Mouse (Mus musculus): Measurements from ENCODE around the gene Tle6. TPM values are rescaled to one million over a fixed set of nuclear protein-coding genes. Genes with fewer than 3 reads are reported as not detected.

Gene Tle6
- total RNA-seq, 1 experiment from 2014 or later: 15.3 TPM

DNA sequence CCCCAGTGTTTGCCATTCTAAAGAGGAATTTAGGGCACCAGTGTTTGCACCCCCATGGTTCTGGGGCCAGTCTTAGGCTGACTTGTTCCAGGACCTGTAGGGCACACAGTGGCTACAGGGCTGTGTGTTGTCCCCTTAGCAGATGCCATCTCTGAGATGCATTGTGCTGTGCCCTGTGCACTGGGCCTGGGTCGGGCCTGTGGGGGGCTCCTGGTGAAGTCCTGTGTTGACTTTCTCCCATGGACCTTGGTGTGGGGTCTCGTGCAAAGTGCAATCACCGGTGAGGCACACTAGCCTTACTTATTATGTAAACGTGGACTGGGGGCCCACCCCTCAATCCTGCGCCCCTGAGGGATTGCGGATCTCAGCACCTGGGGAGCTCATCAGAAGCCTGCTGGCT, 38.5 kb downstream of the Tle6 start:
- DNase-seq: no peak

- peak; percentile 73 for DNase-seq
These were observed 40.0 kb downstream of the Tle6 start for GRCm38 (mm10) chr10:81560719-81561459.

DNA sequence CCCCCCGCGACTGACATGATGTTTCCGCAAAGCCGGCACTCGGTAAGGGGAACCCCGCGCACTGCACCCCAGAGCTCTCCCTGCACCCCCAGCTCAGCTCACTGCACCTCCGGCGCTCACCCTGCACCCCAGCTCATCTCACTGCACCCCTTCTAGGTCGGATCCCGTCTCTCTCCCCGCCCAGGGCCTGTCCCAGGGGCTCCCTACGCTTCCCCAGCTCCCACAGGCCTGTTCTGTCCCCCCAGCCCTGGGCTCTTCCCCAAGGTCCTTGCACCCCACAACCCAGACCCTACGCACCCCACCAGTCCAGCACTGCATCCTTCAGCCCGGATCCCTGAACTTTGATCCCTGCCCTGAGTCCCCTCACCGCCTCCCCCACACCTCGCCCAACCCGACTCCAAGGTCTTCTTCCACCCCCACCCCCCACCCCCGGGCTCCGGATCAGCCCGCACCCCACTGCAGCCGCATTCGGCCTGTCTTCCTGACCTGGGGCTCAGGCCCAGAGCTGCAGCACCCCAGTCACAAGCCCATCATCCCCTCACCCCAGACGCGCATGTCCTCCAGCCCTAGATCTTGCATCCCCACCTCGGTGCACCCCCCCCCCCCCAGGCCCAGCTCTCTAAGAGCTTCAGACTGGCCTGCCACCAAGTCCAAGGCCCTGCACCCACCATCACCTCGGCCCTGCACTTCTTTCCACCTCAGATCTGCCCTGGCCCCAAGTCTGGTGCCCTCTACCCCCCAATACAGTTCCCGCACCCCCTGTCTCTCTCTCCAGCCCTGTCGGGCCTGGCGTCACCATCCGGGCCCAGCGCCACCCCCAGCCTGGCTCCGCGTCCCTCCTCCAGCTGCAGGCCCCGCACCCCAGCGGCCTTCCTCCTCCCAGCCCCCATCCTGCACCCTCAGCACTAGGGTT, 41.0 kb downstream of the Tle6 start:
- DNase-seq: peak; percentile 91

DNA sequence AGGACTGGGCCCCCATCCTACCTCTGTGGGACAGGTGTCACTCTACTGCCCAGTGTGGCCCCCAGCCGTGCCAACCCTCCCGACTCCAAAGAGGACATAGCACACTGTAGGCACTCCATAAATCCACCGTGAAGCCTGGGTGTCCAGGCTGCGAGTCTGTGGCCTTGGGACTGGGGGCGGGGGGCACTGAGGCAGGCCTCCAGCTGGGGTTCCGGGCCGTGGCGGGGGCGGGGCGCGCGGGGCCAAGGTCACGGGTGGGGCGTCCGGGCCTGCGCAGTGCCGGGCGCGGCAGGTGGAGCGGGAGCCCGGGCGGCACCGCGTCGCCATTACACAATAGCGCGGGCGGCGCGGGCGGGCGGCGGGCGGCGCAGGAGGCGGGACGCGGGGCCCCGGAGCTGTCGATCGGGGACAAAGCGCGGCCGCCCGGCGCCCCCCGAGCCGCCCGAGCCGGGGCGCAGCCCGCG, 41.7 kb downstream of the Tle6 start, which contains the start of gene Aes:
TSS of gene Aes (plus strand) at position 326 of the 464 bp plus-strand sequence.
- peak; percentile 96 for DNase-seq

- DNase-seq: no peak
These were observed 43.4 kb downstream of the Tle6 start for GRCm38 (mm10) chr10:81557491-81557890.

- DNase-seq: no peak
These were observed 44.6 kb downstream of the Tle6 start for GRCm38 (mm10) chr10:81556282-81556681.

GRCm38 (mm10) chr10:81553807-81554755, 46.8 kb downstream of the Tle6 start:
- DNase-seq: no peak

- peak; percentile 49 for DNase-seq
These were observed 47.6 kb downstream of the Tle6 start for GRCm38 (mm10) chr10:81553232-81553631.

GRCm38 (mm10) chr10:81551597-81552102, 49.2 kb downstream of the Tle6 start:
- DNase-seq: peak; percentile 94

- DNase-seq: peak; percentile 83
These were observed 50.6 kb downstream of the Tle6 start for GRCm38 (mm10) chr10:81550257-81550656.

DNA sequence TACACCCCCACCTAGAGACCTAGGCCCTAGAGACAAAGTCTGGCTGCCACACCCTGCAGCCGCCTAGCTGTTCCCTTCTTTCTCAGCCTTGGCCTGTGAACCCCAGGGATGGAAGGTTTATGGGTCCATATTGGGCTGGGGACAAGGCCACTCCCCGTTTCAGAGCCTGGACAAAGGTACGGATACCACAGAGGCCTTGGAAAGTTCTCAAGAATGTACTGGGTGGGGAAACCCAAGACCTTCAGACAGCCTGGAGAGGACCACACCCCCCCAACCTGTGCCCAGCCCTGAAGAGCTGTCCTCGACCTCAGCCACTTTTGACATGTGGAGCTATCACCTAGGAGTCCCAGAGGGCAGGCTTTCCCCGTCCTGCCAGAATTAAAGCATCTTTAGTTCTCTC, 51.9 kb downstream of the Tle6 start:
- DNase-seq: no peak

GRCm38 (mm10) chr10:81546788-81547571, 53.9 kb downstream of the Tle6 start:
- no peak for DNase-seq

DNA sequence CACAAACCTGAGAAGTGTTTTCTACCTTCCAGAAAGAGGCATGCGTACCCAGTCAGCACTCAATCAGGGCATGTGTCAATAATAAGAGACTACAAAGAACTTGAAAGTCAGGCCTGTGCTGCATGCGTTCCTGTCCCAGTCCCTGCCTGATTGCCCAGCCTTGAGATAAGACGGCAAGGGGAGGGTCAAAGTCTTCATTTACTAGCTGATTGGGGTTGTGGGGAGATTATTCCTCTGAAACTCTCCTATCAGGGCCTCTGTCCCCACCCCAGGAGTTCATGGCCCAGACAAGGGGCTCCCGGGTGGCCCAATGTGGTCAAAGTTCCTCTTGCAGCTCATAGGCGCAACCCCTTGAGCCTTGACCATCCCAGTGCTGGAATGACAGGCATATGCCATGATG, 54.5 kb downstream of the Tle6 start:
- no peak for DNase-seq

- peak; percentile 100 for DNase-seq
These were observed 55.6 kb downstream of the Tle6 start, which contains the start of gene Gna11 for GRCm38 (mm10) chr10:81545161-81545747. TSS of gene Gna11 (minus strand) at chr10:81545190.

DNA sequence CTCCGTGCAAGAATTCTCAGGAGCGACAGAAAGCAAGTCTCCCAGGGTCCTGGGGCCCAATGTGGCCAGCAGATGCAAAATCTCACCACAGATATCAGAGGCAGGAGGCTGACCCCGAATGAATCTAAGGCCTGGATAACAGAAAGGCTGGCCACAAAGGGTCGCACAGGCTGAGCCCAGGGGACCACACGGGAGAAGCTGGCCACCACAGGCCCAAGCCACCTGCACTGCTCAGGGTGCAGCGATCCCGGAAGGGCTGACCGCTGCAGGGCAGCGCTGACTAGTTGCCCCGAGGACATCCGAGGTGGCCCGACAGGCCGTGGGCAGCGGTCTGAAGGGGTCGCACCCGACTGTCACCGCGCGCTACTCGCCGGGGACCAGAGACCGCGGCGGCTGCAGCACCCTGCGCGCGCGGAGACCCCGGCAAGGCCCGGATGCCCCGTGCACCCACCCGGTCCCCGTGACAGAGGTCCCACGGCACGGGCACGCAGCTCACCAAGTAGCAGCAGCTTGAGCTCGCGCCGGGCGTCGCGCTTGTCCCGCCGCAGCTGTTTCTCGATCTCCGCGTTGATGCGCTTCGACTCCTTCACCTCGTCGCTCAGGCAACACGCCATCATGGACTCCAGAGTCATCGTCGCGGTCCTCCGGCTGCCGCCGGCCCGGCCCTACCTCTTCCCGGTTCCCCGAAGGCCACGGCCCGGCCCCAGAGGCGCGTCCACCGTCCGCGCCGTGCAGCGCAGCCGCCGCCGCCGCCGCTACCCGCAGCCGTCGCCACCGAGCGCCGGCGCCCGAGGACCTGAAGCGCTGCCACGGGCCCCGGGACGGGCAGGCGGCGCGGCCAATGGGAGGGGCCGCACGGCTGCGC, 56.3 kb downstream of the Tle6 start:
- no peak for DNase-seq

DNA sequence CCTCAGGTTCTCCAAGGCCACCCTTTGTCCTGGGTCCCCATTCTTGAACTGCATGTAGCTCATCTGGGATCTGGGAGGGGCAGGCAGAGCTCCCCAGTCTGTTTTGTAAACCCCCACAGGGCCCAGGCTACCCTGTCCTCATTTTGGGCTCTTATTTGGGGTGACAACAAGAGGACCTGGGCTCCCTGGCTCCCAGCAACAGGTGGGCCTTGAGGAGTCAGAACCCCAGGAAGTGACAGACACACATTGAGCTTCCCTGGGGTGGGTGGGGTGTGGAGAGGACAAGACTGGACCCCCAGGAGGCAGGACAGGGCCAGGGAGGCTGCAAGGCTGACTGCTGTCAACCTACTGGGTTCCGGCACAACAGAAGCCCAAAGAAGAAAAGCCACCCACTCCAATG, 57.2 kb downstream of the Tle6 start:
- no peak for DNase-seq

GRCm38 (mm10) chr10:81542727-81543460, 58.0 kb downstream of the Tle6 start:
- no peak for DNase-seq

DNA sequence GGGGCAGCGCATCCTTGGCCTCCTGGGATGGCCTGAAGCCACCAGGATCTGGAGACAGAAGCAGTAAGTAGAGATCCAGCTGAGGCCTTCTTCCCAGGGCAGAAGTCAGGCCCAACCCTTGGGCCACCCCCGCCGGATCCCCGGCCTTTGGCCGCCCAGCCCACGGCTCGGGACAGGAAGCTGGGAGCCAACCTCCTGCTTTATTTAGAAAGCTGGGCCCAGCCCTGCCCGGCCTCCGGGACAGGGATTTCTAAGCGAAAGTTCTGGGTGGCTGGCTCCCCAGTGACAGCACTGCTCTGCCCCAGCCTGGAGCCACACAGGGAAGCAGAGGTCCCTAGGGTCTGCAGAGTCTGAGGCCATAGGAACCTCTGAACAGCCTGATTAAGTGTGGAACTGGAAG, 59.1 kb downstream of the Tle6 start:
- peak; percentile 69 for DNase-seq

DNA sequence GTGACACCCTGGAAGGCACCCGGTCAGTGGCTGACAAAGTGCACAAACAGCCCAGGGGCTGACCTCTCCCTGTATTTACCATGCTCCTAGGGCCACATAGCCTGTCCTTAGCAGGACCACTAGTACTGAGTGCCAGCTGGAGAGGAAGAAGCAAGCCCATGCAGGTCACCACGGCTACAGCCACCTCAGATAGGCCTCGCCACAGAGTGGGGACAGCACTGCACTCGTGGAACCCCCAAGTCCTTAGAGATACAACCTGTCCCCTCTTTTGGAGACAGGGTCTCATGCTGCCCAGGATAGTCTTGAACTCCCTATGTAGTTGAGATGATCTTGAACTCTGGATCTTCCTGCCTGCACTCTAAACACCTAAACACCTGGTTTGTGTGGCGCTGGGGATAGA, 59.5 kb downstream of the Tle6 start:
- no peak for DNase-seq
